Mouse (Mus musculus): ENCODE results near the gene Camta2. TPM values are rescaled to one million over a fixed set of nuclear protein-coding genes. Genes with fewer than 3 reads are reported as not detected.

Gene Camta2
- polyA plus RNA-seq, 1 experiment from 2014 or later = 4.4 TPM

GRCm38 (mm10) chr11:70678092-70678491, 9.8 kb downstream of the Camta2 start:
- no peak overlapping the region for H3K9ac ChIP-seq (replicated peaks; ENCODE audit: low read length)
- H3K4me3 ChIP-seq (ENCODE audit: low read depth, low read length) = no peak overlapping the region
- no peak for ATAC-seq (replicated peaks; ENCODE audit: insufficient number of reproducible peaks, low FRiP score, low TSS enrichment, low read depth)
- H3K27ac ChIP-seq (replicated peaks; ENCODE audit: low read depth, low read length) = no peak overlapping the region
- no peak for DNase-seq (ENCODE audit: low spot score)
- WGBS = 74% methylated on average over 9 of the region's 9 CpGs
- no peaks in the 10 kb centered on the region for H3K4me1 ChIP-seq (ENCODE audit: control insufficient read depth, insufficient read depth, low read length)
- H3K9me3 ChIP-seq (replicated peaks; ENCODE audit: control insufficient read depth, low read length) = no peaks in the 10 kb centered on the region
- no peaks in the 10 kb centered on the region for H3K27me3 ChIP-seq (ENCODE audit: control insufficient read depth, insufficient read depth, low read length)
- no peaks in the 10 kb centered on the region; the same call in 1 of the 2 replicates for H3K36me3 ChIP-seq (replicated peaks; ENCODE audit: control insufficient read depth, insufficient read depth, low read depth, low read length)
- no peak overlapping the region for H3K4me2 ChIP-seq (ENCODE audit: low read depth, low read length)

- ATAC-seq (replicated peaks; ENCODE audit: insufficient number of reproducible peaks, low FRiP score, low TSS enrichment, low read depth) (no peak), DNase-seq (ENCODE audit: low spot score) (no peak)
- no peaks in the 10 kb centered on the region for H3K27me3 ChIP-seq (ENCODE audit: control insufficient read depth, insufficient read depth, low read length)
- H3K9me3 ChIP-seq (replicated peaks; ENCODE audit: control insufficient read depth, low read length) = no peaks in the 10 kb centered on the region
- H3K9ac ChIP-seq (replicated peaks; ENCODE audit: low read length) = no peak overlapping the region
- H3K4me1 ChIP-seq (ENCODE audit: control insufficient read depth, insufficient read depth, low read length) = no peaks in the 10 kb centered on the region
- 68% methylated on average over 11 of the region's 11 CpGs for WGBS
- no peak overlapping the region for H3K4me3 ChIP-seq (ENCODE audit: low read depth, low read length)
- H3K36me3 ChIP-seq (replicated peaks; ENCODE audit: control insufficient read depth, insufficient read depth, low read depth, low read length) = no peaks in the 10 kb centered on the region; the same call in 1 of the 2 replicates
- no peak overlapping the region for H3K27ac ChIP-seq (replicated peaks; ENCODE audit: low read depth, low read length)
- no peak overlapping the region for H3K4me2 ChIP-seq (ENCODE audit: low read depth, low read length)
Measured at GRCm38 (mm10) chr11:70674501-70674900, 13.4 kb downstream of the Camta2 start.

DNA sequence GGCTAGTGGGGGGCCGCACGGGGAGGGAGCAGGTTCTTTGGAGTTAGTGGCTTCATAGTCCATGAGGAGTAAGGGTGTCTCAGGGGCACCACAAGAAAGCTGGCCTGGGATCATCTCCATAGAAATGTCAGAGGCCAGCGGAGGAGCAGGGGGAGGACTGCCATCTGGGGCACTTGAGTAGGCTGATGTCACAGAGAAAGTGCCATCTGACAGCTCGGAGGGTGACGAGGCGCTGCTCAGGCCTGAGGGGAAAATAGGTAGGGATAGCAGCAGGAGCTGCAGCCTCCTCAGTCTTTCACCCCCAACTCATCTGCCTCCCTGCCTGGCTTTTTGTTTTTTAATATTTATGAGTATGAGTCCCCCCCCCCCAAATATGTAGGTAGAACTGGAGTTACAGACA, 13.9 kb downstream of the Camta2 start:
- no peak overlapping the region for H3K4me2 ChIP-seq (ENCODE audit: low read depth, low read length)
- H3K4me1 ChIP-seq (ENCODE audit: control insufficient read depth, insufficient read depth, low read length) = no peaks in the 10 kb centered on the region
- H3K27ac ChIP-seq (replicated peaks; ENCODE audit: low read depth, low read length) = no peak overlapping the region
- no peak overlapping the region for H3K4me3 ChIP-seq (ENCODE audit: low read depth, low read length)
- DNase-seq (ENCODE audit: low spot score) = no peak
- no peaks in the 10 kb centered on the region for H3K27me3 ChIP-seq (ENCODE audit: control insufficient read depth, insufficient read depth, low read length)
- no peaks in the 10 kb centered on the region; the same call in 1 of the 2 replicates for H3K36me3 ChIP-seq (replicated peaks; ENCODE audit: control insufficient read depth, insufficient read depth, low read depth, low read length)
- no peak overlapping the region for H3K9ac ChIP-seq (replicated peaks; ENCODE audit: low read length)
- no peaks in the 10 kb centered on the region for H3K9me3 ChIP-seq (replicated peaks; ENCODE audit: control insufficient read depth, low read length)
- no peak for ATAC-seq (replicated peaks; ENCODE audit: insufficient number of reproducible peaks, low FRiP score, low TSS enrichment, low read depth)
- WGBS = 70% methylated on average over 6 of the region's 6 CpGs

GRCm38 (mm10) chr11:70671333-70672047, 16.4 kb downstream of the Camta2 start:
- WGBS = 85% methylated on average over 16 of the region's 16 CpGs
- H3K4me1 ChIP-seq (ENCODE audit: control insufficient read depth, insufficient read depth, low read length) = no peaks in the 10 kb centered on the region
- no peak overlapping the region for H3K27ac ChIP-seq (replicated peaks; ENCODE audit: low read depth, low read length)
- no peak for DNase-seq (ENCODE audit: low spot score)
- ATAC-seq (replicated peaks; ENCODE audit: insufficient number of reproducible peaks, low FRiP score, low TSS enrichment, low read depth) = no peak
- no peak overlapping the region for H3K9ac ChIP-seq (replicated peaks; ENCODE audit: low read length)
- no peak overlapping the region for H3K4me2 ChIP-seq (ENCODE audit: low read depth, low read length)
- H3K9me3 ChIP-seq (replicated peaks; ENCODE audit: control insufficient read depth, low read length) = no peaks in the 10 kb centered on the region
- no peaks in the 10 kb centered on the region for H3K27me3 ChIP-seq (ENCODE audit: control insufficient read depth, insufficient read depth, low read length)
- no peak overlapping the region for H3K4me3 ChIP-seq (ENCODE audit: low read depth, low read length)
- no peaks in the 10 kb centered on the region; the same call in 1 of the 2 replicates for H3K36me3 ChIP-seq (replicated peaks; ENCODE audit: control insufficient read depth, insufficient read depth, low read depth, low read length)

- 0 out of 2 replicates have a peak overlapping the region, but pooled peaks have one; percentile 5 for H3K27ac ChIP-seq (replicated peaks; ENCODE audit: low read depth, low read length)
- H3K4me3 ChIP-seq (ENCODE audit: low read depth, low read length) = peak overlapping the region; percentile 49
- peak overlapping the region; percentile 71 for H3K9ac ChIP-seq (replicated peaks; ENCODE audit: low read length)
- ATAC-seq (replicated peaks; ENCODE audit: insufficient number of reproducible peaks, low FRiP score, low TSS enrichment, low read depth) = no peak
- no peak for DNase-seq (ENCODE audit: low spot score)
- H3K27me3 ChIP-seq (ENCODE audit: control insufficient read depth, insufficient read depth, low read length) = no peaks in the 10 kb centered on the region
- H3K9me3 ChIP-seq (replicated peaks; ENCODE audit: control insufficient read depth, low read length) = no peaks in the 10 kb centered on the region
- H3K36me3 ChIP-seq (replicated peaks; ENCODE audit: control insufficient read depth, insufficient read depth, low read depth, low read length) = no peaks in the 10 kb centered on the region; the same call in 1 of the 2 replicates
- 42% methylated on average over 14 of the region's 14 CpGs for WGBS
- peak overlapping the region; percentile 68 for H3K4me2 ChIP-seq (ENCODE audit: low read depth, low read length)
- H3K4me1 ChIP-seq (ENCODE audit: control insufficient read depth, insufficient read depth, low read length) = no peaks in the 10 kb centered on the region
Measured at GRCm38 (mm10) chr11:70670483-70670882, 17.4 kb downstream of the Camta2 start.

GRCm38 (mm10) chr11:70669582-70670345, 18.1 kb downstream of the Camta2 start:
- Histone ChIP-seq H3K36me3 (replicated peaks; ENCODE audit: control insufficient read depth, insufficient read depth, low read depth, low read length) (no peaks in the 10 kb centered on the region; the same call in 1 of the 2 replicates), H3K9ac (replicated peaks; ENCODE audit: low read length) (peak overlapping the region; percentile 71), H3K4me2 (ENCODE audit: low read depth, low read length) (peak overlapping the region; percentile 68), H3K9me3 (replicated peaks; ENCODE audit: control insufficient read depth, low read length) (no peaks in the 10 kb centered on the region), H3K27me3 (ENCODE audit: control insufficient read depth, insufficient read depth, low read length) (no peaks in the 10 kb centered on the region), H3K4me1 (ENCODE audit: control insufficient read depth, insufficient read depth, low read length) (no peaks in the 10 kb centered on the region), H3K27ac (replicated peaks; ENCODE audit: low read depth, low read length) (peak overlapping the region; percentile 86), H3K4me3 (ENCODE audit: low read depth, low read length) (peak overlapping the region; percentile 49)
- DNase-seq (ENCODE audit: low spot score) = peak; percentile 87
- peak; percentile 35 for ATAC-seq (replicated peaks; ENCODE audit: insufficient number of reproducible peaks, low FRiP score, low TSS enrichment, low read depth)
- under 1% methylated on average over 31 of the region's 31 CpGs for WGBS

DNA sequence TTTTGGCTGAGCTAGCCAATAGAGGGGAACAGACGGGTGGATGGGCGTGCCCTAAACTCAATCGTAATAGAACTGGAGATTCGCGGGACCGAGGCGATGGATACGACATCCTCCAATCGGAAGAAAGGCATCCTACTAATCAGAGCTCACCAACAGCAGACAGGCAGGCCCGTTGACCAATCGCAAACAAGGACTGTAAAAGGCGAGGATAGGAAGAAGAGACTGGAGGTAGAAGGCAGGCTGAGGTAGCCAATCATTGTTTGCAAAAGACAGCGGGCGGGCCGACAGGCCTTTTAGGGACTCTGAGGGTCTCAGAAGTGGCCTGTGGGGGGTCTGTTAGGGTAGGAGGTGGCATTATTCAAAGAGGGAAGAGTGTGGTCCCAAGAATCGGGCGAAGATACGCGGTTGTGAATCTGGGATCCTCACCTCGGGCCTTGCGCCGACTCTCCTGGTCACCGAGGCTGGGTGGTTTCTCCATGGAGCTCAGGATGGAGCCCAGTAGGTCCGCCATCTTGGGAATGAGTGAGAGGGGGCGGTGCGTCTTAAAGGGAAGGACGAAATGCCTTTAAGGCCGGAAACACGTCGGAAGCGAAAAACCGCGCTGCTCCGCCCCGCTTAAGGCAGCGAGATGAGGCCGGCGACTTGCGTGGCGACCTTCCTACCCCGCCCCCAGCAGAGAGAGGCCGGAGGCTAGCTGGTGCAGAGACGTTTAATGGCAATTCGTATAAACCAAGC, 19.0 kb downstream of the Camta2 start, which contains the start of gene Spag7:
Spag7 (minus strand) TSS at position 646 of the 735 bp plus-strand sequence.
- WGBS = under 1% methylated on average over 44 of the region's 44 CpGs
- Histone ChIP-seq H3K27ac (replicated peaks; ENCODE audit: low read depth, low read length) (peak within 1 kb of the TSS; percentile 86), H3K27me3 (ENCODE audit: control insufficient read depth, insufficient read depth, low read length) (no peaks in the 10 kb centered on the region), H3K9ac (replicated peaks; ENCODE audit: low read length) (peak within 1 kb of the TSS; percentile 71), H3K9me3 (replicated peaks; ENCODE audit: control insufficient read depth, low read length) (no peaks in the 10 kb centered on the region), H3K36me3 (replicated peaks; ENCODE audit: control insufficient read depth, insufficient read depth, low read depth, low read length) (peaks cover 4% of the 10 kb centered on the region), H3K4me3 (ENCODE audit: low read depth, low read length) (peak within 1 kb of the TSS; percentile 51), H3K4me2 (ENCODE audit: low read depth, low read length) (peak within 1 kb of the TSS; percentile 71), H3K4me1 (ENCODE audit: control insufficient read depth, insufficient read depth, low read length) (no peaks in the 10 kb centered on the region)
- ATAC-seq (replicated peaks; ENCODE audit: insufficient number of reproducible peaks, low FRiP score, low TSS enrichment, low read depth) (peak; percentile 92), DNase-seq (ENCODE audit: low spot score) (peak; percentile 98)

Data from embryonic facial prominence, embryonic 11.5 days (tissue).